Mouse (Mus musculus): ENCODE results near the gene Slit2.

DNA sequence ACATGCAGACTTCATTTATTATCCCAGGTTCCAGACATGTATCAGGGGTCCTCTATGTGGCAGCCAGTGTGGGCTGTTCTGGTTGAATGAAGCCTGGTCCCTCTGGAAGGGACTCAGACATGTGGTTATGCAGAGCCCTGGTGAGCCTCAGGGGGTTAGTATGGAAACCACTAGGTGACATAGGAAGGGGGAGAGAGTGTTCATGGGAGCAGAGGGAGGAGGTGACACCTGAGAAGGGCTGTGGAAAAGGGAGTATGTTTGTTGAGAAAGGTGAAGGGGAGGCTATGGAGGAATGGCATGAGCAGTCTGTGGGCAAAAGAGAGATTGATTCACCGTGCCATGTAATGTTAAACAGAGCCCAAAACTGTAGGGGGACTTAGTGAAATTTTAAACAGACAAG lies 51.9 kb downstream of the Slit2 start:
- no peak for TF ChIP-seq CTCF (IDR thresholded peaks at IDR 0.05; ENCODE audit: extremely low read depth, insufficient read depth, low read length)
- TF ChIP-seq POLR2A (IDR thresholded peaks at IDR 0.05; ENCODE audit: extremely low read depth, insufficient read depth, low read length), result no peak
